8 mouse cellular contexts compared by ENCODE assay signal in the genomic region with DNA sequence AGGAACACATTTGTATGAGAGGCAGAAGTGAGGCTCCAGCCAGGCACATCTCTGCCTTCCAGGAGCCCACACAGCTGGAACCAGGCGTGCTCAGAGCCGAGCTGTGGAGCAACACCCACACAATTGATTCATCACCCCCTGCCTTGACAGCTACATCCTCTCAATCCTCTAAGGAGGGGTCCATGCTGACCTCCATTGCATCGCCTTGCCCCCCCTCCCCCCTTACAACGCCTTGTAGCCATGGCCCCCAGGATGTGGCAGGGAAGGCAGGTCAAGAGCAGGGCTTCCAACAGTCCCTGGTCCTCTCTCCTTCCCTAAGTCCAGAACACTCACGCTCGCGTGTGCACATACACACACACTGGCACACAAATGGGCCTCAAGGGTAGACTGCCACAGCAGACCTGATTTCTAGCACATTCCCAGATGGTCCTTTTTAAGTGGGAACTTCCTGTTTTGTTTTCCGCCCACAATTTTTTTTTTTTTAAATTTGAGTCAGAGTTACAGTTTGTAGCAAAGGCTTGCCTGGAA. TPM values are rescaled to one million over a fixed set of nuclear protein-coding genes. Genes with fewer than 3 reads are reported as not detected.
DNase-seq lines count a peak whose midpoint lies in the region; ATAC-seq and TF ChIP-seq lines count a peak whose summit lies in the region.
"Had no signal": no experiment of that assay in that cellular context is flagged by ENCODE, and none has a peak within 500 bp of the region (broad histone marks: within the 10 kb centered on the region; RNA-seq: fewer than 3 reads in every experiment).

No protein-coding gene starts in this region.

- no peak for DNase-seq in lung, postnatal 14 days
- peak; percentile 25 for DNase-seq in embryonic facial prominence, embryonic 11.5 days (ENCODE audit: low spot score)
- peak; percentile 41 for DNase-seq in heart, postnatal 4 days
- no peak for DNase-seq in cerebellum, postnatal 10 days
- DNase-seq in cerebellum, postnatal 36 days: no peak

- H3K9ac ChIP-seq in lung, embryonic 15.5 days: no peak overlapping the region
- H3K9ac ChIP-seq in embryonic facial prominence, embryonic 11.5 days (replicated peaks; ENCODE audit: low read length): no peak overlapping the region
- H3K9ac ChIP-seq: midbrain, embryonic 13.5 days had no signal

- H3K36me3 ChIP-seq in lung, embryonic 15.5 days: no peaks in the 10 kb centered on the region
- H3K36me3 ChIP-seq in embryonic facial prominence, embryonic 11.5 days (replicated peaks; ENCODE audit: control insufficient read depth, insufficient read depth, low read depth, low read length): no peaks in the 10 kb centered on the region
- H3K36me3 ChIP-seq: midbrain, embryonic 13.5 days had no signal

- TF ChIP-seq CTCF in olfactory bulb, adult 2 months (IDR thresholded peaks at IDR 0.05; ENCODE audit: insufficient read depth, low read depth, low read length): no peak

- peak overlapping the region; percentile 83 for H3K27ac ChIP-seq in lung, embryonic 15.5 days
- no peak overlapping the region for H3K27ac ChIP-seq in embryonic facial prominence, embryonic 11.5 days (replicated peaks; ENCODE audit: low read depth, low read length)
- peak overlapping the region; percentile 49 for H3K27ac ChIP-seq in olfactory bulb, adult 2 months (ENCODE audit: insufficient read depth, low read depth, low read length)
- H3K27ac ChIP-seq: midbrain, embryonic 13.5 days had no signal

- ATAC-seq in lung, embryonic 15.5 days (ENCODE audit: borderline replicate concordance, extremely low read depth, low FRiP score, low TSS enrichment): peak; percentile 27; the same call in 1 of the 2 replicates
- ATAC-seq in embryonic facial prominence, embryonic 11.5 days (replicated peaks; ENCODE audit: insufficient number of reproducible peaks, low FRiP score, low TSS enrichment, low read depth): no peak
- ATAC-seq: midbrain, embryonic 13.5 days had no signal

- 35% methylated on average over 8 of the region's 8 CpGs for whole genome bisulfite sequencing in lung, embryonic 15.5 days
- 52% methylated on average over 8 of the region's 8 CpGs for WGBS in embryonic facial prominence, embryonic 11.5 days
- 40% methylated on average over 8 of the region's 8 CpGs for WGBS in olfactory bulb, adult 2 months

- no peak overlapping the region for H3K4me2 ChIP-seq in lung, embryonic 15.5 days
- H3K4me2 ChIP-seq in embryonic facial prominence, embryonic 11.5 days (ENCODE audit: low read depth, low read length): no peak overlapping the region
- H3K4me2 ChIP-seq: midbrain, embryonic 13.5 days had no signal

- TF ChIP-seq POLR2A in olfactory bulb, adult 2 months (IDR thresholded peaks at IDR 0.05; ENCODE audit: insufficient read depth, low read depth, low read length): no peak

- peaks cover 20% of the 10 kb centered on the region for H3K4me1 ChIP-seq in lung, embryonic 15.5 days
- no peaks in the 10 kb centered on the region for H3K4me1 ChIP-seq in embryonic facial prominence, embryonic 11.5 days (ENCODE audit: control insufficient read depth, insufficient read depth, low read length)
- H3K4me1 ChIP-seq in olfactory bulb, adult 2 months (ENCODE audit: control insufficient read depth, insufficient read depth, low read length): peaks cover 14% of the 10 kb centered on the region

- H3K4me3 ChIP-seq in lung, embryonic 15.5 days: no peak overlapping the region
- H3K4me3 ChIP-seq in embryonic facial prominence, embryonic 11.5 days (ENCODE audit: low read depth, low read length): no peak overlapping the region
- H3K4me3 ChIP-seq in olfactory bulb, adult 2 months (ENCODE audit: insufficient read depth, low read depth, low read length): no peak overlapping the region
- H3K4me3 ChIP-seq: midbrain, embryonic 13.5 days had no signal

- H3K9me3 ChIP-seq in lung, embryonic 15.5 days: no peaks in the 10 kb centered on the region
- no peaks in the 10 kb centered on the region for H3K9me3 ChIP-seq in embryonic facial prominence, embryonic 11.5 days (replicated peaks; ENCODE audit: control insufficient read depth, low read length)
- H3K9me3 ChIP-seq: midbrain, embryonic 13.5 days had no signal

- H3K27me3 ChIP-seq in lung, embryonic 15.5 days: no peaks in the 10 kb centered on the region
- H3K27me3 ChIP-seq in embryonic facial prominence, embryonic 11.5 days (ENCODE audit: control insufficient read depth, insufficient read depth, low read length): no peaks in the 10 kb centered on the region
- H3K27me3 ChIP-seq: midbrain, embryonic 13.5 days had no signal

RNA-seq across cellular contexts. Expression of a gene that starts 9.1 kb away (rescaled TPM):
- polyA plus RNA-seq in lung, embryonic 15.5 days (2015; fragmentation: Nextera tagmentation; extraction: Ambion mirVana): 0.19 and 0.33 TPM in 2 replicates
- 0.14 TPM in 1 of 2 replicates, not detected in the other for polyA plus RNA-seq in embryonic facial prominence, embryonic 11.5 days (2014; fragmentation: Nextera tagmentation; extraction: Ambion mirVana)
- total RNA-seq in heart, postnatal 4 days (2021): not detected
- polyA plus RNA-seq in olfactory bulb, adult 2 months (2012; ENCODE audit: insufficient read depth, insufficient read length, low replicate concordance, missing spikeins): not detected in 2 replicates

RNA-seq across cellular contexts. Expression of a gene that starts 12.1 kb away (rescaled TPM):
- 292 and 304 TPM in 2 replicates for polyA plus RNA-seq in lung, embryonic 15.5 days (2015; fragmentation: Nextera tagmentation; extraction: Ambion mirVana)
- 344 and 365 TPM in 2 replicates for polyA plus RNA-seq in embryonic facial prominence, embryonic 11.5 days (2014; fragmentation: Nextera tagmentation; extraction: Ambion mirVana)
- 10 to 100 TPM; 75.2 to 78.2 TPM for total RNA-seq in heart, postnatal 4 days (2021)
- polyA plus RNA-seq in olfactory bulb, adult 2 months (2012; ENCODE audit: insufficient read depth, insufficient read length, low replicate concordance, missing spikeins): not detected in 2 replicates

RNA-seq across cellular contexts. Expression of a gene that starts 16.8 kb away (rescaled TPM):
- 4.6 TPM in 2 replicates for polyA plus RNA-seq in lung, embryonic 15.5 days (2015; fragmentation: Nextera tagmentation; extraction: Ambion mirVana)
- polyA plus RNA-seq in embryonic facial prominence, embryonic 11.5 days (2014; fragmentation: Nextera tagmentation; extraction: Ambion mirVana): 4.6 and 5.5 TPM in 2 replicates
- 10 to 100 TPM; 13.0 to 14.2 TPM for total RNA-seq in heart, postnatal 4 days (2021)
- not detected in 2 replicates for polyA plus RNA-seq in olfactory bulb, adult 2 months (2012; ENCODE audit: insufficient read depth, insufficient read length, low replicate concordance, missing spikeins)

RNA-seq across cellular contexts. Expression of a gene that starts 45.8 kb away (rescaled TPM):
- 2.6 and 2.9 TPM in 2 replicates for polyA plus RNA-seq in lung, embryonic 15.5 days (2015; fragmentation: Nextera tagmentation; extraction: Ambion mirVana)
- 0.56 and 0.77 TPM in 2 replicates for polyA plus RNA-seq in embryonic facial prominence, embryonic 11.5 days (2014; fragmentation: Nextera tagmentation; extraction: Ambion mirVana)
- total RNA-seq in heart, postnatal 4 days (2021): 1 to 10 TPM; 2.9 to 4.3 TPM
- not detected in 2 replicates for polyA plus RNA-seq in olfactory bulb, adult 2 months (2012; ENCODE audit: insufficient read depth, insufficient read length, low replicate concordance, missing spikeins)

Comparison
In these comparisons a context has a peak if more than half of its experiments do, and no peak if none do; other contexts are left out.
1. DNase-seq: peak in embryonic facial prominence, embryonic 11.5 days (single experiment) and heart, postnatal 4 days (single experiment); none in lung, postnatal 14 days (single experiment), cerebellum, postnatal 10 days (0 of 2) and cerebellum, postnatal 36 days (0 of 2).
2. RNA of a gene that starts 12.1 kb away (polyA plus RNA-seq): 344 to 365 TPM in embryonic facial prominence, embryonic 11.5 days and 292 to 304 TPM in lung, embryonic 15.5 days; not detected in olfactory bulb, adult 2 months; every median in the first group is over 100 times any median in the second.